Mouse (Mus musculus): ENCODE data around the gene Dse. TPM values are rescaled to one million over a fixed set of nuclear protein-coding genes. Genes with fewer than 3 reads are reported as not detected.
A peak's percentile ranks its signal among the peaks of the same experiment; 100 is the strongest.

The Dse gene
- polyA plus RNA-seq, 1 experiment, result 16.2 TPM

DNA sequence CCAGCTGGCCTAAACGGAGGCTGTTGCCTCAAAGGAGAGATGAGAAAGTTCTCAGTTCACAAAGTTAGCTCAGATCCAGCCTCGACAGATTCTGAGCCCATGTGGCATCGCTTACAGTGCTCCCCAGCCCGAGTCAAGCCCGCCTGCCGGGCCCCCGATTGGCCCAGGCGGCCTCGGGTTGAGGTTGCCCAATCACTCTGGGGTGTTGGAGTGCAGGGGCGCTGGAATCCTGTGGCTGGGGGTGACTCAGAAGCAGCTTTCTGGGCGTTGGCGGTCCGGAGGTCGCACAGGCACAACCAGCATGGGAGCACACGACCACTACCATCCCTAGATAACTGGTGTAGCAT is 1.1 kb downstream of the Dse start:
- H3K4me1 ChIP-seq (ENCODE audit: control insufficient read depth, insufficient read depth, low read length), result no peaks in the 10 kb centered on the region
- TF ChIP-seq CTCF (IDR thresholded peaks at IDR 0.05; ENCODE audit: insufficient read depth, low read length) (no peak), POLR2A (IDR thresholded peaks at IDR 0.05; ENCODE audit: borderline replicate concordance, extremely low read depth, low read depth, low read length) (no peak)
- H3K4me3 ChIP-seq (replicated peaks; ENCODE audit: extremely low read depth, low read depth, low read length), result peak overlapping the region; percentile 66
- peak; percentile 46 for DNase-seq
- WGBS, result 3% methylated on average over 15 of the region's 15 CpGs

DNA sequence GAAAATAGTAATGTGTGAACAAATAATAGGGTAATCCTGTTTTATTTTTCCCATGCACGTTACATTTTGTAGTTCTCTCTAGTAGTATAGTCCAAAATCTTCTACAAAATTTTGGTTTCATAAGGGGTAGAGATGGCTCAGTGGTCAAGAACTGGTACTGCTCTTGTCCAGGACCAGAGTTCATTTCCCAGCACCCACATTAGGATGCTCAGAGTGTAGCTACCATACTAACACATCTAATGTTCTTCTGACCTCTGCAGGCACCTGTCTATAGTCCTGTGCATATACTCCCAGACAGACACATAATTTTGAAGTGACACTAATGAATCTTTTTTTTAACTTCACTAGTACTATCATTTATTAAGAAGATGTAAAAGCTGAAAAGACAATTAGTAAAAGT is 1.7 kb downstream of the Dse start:
- H3K4me3 ChIP-seq (replicated peaks; ENCODE audit: extremely low read depth, low read depth, low read length), result no peak overlapping the region
- TF ChIP-seq CTCF (IDR thresholded peaks at IDR 0.05; ENCODE audit: insufficient read depth, low read length) (no peak), POLR2A (IDR thresholded peaks at IDR 0.05; ENCODE audit: borderline replicate concordance, extremely low read depth, low read depth, low read length) (no peak)
- no peaks in the 10 kb centered on the region for H3K4me1 ChIP-seq (ENCODE audit: control insufficient read depth, insufficient read depth, low read length)
- no peak for DNase-seq
- 93% methylated on average over 1 of the region's 1 CpGs for WGBS

DNA sequence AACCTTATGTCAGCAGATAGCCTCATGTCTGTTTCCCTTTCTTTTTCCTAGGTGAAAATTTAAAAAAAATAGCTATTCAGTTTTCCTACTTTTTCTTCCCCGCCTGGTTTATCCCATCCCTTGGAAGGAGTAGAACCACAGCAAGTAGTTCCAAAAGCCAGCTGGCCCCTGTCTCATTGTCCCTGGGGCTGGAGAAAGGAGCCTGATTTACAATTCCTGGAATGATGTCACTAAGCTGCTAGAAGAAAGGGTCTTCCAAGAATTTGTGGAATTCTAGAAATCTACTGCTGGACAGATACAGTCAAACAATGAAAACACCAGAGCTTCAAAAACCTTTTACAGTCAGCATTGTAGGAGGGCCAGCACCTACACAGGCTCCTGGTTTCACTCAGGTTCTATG is 6.8 kb downstream of the Dse start:
- DNase-seq, result no peak
- TF ChIP-seq POLR2A (IDR thresholded peaks at IDR 0.05; ENCODE audit: borderline replicate concordance, extremely low read depth, low read depth, low read length) (no peak), CTCF (IDR thresholded peaks at IDR 0.05; ENCODE audit: insufficient read depth, low read length) (no peak)
- Histone ChIP-seq H3K4me1 (ENCODE audit: control insufficient read depth, insufficient read depth, low read length) (peaks cover 2% of the 10 kb centered on the region; the same call in 1 of the 2 replicates), H3K4me3 (replicated peaks; ENCODE audit: extremely low read depth, low read depth, low read length) (no peak overlapping the region)
- WGBS, result 67% methylated on average over 1 of the region's 1 CpGs

- 46% methylated on average over 3 of the region's 3 CpGs for WGBS
- H3K4me3 ChIP-seq (replicated peaks; ENCODE audit: extremely low read depth, low read depth, low read length), result no peak overlapping the region
- no peak for DNase-seq
- TF ChIP-seq CTCF (IDR thresholded peaks at IDR 0.05; ENCODE audit: insufficient read depth, low read length) (no peak), POLR2A (IDR thresholded peaks at IDR 0.05; ENCODE audit: borderline replicate concordance, extremely low read depth, low read depth, low read length) (no peak)
- peaks cover 2% of the 10 kb centered on the region; the same call in 1 of the 2 replicates for H3K4me1 ChIP-seq (ENCODE audit: control insufficient read depth, insufficient read depth, low read length)
These were observed 8.9 kb downstream of the Dse start for GRCm38 (mm10) chr10:34198574-34198973.

DNA sequence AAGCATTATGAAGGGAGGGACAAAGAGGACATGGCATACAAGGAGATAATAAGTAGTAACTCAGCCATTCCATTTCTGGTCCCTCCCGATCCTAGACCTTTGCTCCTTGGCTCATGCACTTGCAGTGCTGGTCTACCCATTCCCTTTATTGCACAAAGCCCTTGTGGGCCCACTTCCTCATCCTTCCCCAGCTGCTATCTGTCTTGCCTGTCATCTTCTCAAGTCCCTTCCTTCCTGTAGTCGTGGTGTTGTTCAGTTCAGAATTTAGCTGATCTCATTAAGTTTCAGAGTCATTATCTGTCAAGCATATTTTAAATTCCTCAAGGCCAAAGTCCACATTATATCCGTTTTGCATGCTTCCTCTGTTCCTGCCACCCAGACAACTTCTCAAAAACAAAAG is 9.5 kb downstream of the Dse start:
- WGBS, result 11% methylated on average over 3 of the region's 3 CpGs
- no peak overlapping the region for H3K4me3 ChIP-seq (replicated peaks; ENCODE audit: extremely low read depth, low read depth, low read length)
- TF ChIP-seq CTCF (IDR thresholded peaks at IDR 0.05; ENCODE audit: insufficient read depth, low read length) (no peak), POLR2A (IDR thresholded peaks at IDR 0.05; ENCODE audit: borderline replicate concordance, extremely low read depth, low read depth, low read length) (no peak)
- H3K4me1 ChIP-seq (ENCODE audit: control insufficient read depth, insufficient read depth, low read length), result peaks cover 2% of the 10 kb centered on the region; the same call in 1 of the 2 replicates
- no peak for DNase-seq

DNA sequence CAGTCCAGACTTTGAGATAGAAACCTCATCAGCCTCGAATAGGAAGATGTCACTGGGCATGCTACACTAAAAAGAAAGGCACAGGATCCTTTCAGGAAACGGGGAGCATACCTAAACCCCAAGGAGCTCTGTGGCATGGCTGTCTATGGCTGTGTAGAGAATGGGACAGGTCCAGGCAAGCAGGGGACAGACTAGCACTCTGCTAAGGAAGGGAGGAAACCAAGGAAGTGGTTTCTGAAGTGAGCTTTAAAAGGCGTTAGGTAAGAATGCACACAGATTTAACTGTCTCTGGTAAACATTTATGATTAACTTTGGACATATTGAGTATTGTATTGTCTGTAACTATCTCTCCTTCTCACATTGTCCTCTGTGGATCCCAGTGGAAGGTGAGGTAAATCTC is 10.2 kb downstream of the Dse start:
- Histone ChIP-seq H3K4me3 (replicated peaks; ENCODE audit: extremely low read depth, low read depth, low read length) (no peak overlapping the region), H3K4me1 (ENCODE audit: control insufficient read depth, insufficient read depth, low read length) (peaks cover 2% of the 10 kb centered on the region; the same call in 1 of the 2 replicates)
- DNase-seq, result no peak
- TF ChIP-seq CTCF (IDR thresholded peaks at IDR 0.05; ENCODE audit: insufficient read depth, low read length) (no peak), POLR2A (IDR thresholded peaks at IDR 0.05; ENCODE audit: borderline replicate concordance, extremely low read depth, low read depth, low read length) (no peak)
- WGBS, result 56% methylated on average over 3 of the region's 3 CpGs

- TF ChIP-seq POLR2A (IDR thresholded peaks at IDR 0.05; ENCODE audit: borderline replicate concordance, extremely low read depth, low read depth, low read length) (no peak), CTCF (IDR thresholded peaks at IDR 0.05; ENCODE audit: insufficient read depth, low read length) (no peak)
- 46% methylated on average over 2 of the region's 2 CpGs for WGBS
- no peak for DNase-seq
- Histone ChIP-seq H3K4me1 (ENCODE audit: control insufficient read depth, insufficient read depth, low read length) (peaks cover 2% of the 10 kb centered on the region; the same call in 1 of the 2 replicates), H3K4me3 (replicated peaks; ENCODE audit: extremely low read depth, low read depth, low read length) (no peak overlapping the region)
These were observed 12.6 kb downstream of the Dse start for GRCm38 (mm10) chr10:34194957-34195356.

DNA sequence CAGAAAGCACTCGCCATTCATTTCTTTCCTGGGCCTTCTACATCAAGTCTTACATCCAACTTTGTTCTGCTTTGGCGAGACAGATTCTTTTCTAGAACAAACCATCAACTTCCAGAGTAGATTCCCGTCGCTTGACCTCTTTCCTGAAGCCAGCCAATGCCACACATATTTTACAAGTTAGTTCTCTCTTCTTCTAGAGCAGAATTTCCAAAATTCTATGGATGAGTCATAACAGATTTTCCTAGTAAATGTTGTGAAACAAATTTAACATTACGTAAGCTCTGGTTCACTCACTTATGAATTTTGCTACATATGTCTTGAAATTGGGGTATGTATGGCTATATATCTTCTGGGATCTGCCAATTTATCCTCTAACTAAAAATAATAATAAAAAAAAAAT is 13.0 kb downstream of the Dse start:
- no peak for DNase-seq
- 69% methylated on average over 5 of the region's 5 CpGs for WGBS
- TF ChIP-seq POLR2A (IDR thresholded peaks at IDR 0.05; ENCODE audit: borderline replicate concordance, extremely low read depth, low read depth, low read length) (no peak), CTCF (IDR thresholded peaks at IDR 0.05; ENCODE audit: insufficient read depth, low read length) (no peak)
- H3K4me1 ChIP-seq (ENCODE audit: control insufficient read depth, insufficient read depth, low read length), result peaks cover 2% of the 10 kb centered on the region; the same call in 1 of the 2 replicates
- H3K4me3 ChIP-seq (replicated peaks; ENCODE audit: extremely low read depth, low read depth, low read length), result no peak overlapping the region

GRCm38 (mm10) chr10:34186571-34187260 is 20.8 kb downstream of the Dse start:
- TF ChIP-seq CTCF (IDR thresholded peaks at IDR 0.05; ENCODE audit: insufficient read depth, low read length) (no peak), POLR2A (IDR thresholded peaks at IDR 0.05; ENCODE audit: borderline replicate concordance, extremely low read depth, low read depth, low read length) (no peak)
- DNase-seq, result no peak
- WGBS, result 71% methylated on average over 10 of the region's 10 CpGs
- peaks cover 5% of the 10 kb centered on the region for H3K4me1 ChIP-seq (ENCODE audit: control insufficient read depth, insufficient read depth, low read length)
- H3K4me3 ChIP-seq (replicated peaks; ENCODE audit: extremely low read depth, low read depth, low read length), result no peak overlapping the region

DNA sequence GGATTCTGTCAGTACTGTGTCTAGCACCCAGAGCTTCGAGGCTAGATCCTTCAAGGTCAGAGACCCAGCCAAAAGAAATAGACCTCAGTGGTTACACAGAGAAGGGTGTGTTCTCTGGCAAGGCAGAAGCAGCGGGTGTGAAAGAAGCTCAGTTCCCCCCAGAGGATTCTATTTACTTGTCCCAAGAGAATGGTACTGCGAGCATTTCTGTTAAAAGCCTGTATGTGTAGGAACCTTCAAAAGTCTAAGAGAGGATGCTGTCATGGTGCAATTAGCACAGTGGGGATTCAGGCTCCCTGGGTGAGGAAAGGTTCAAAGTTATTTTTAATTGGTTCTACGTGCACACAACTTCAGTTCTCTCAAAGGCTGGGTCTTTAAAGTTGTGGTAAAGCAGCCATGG is 22.0 kb downstream of the Dse start:
- WGBS, result 60% methylated on average over 4 of the region's 4 CpGs
- Histone ChIP-seq H3K4me1 (ENCODE audit: control insufficient read depth, insufficient read depth, low read length) (peaks cover 5% of the 10 kb centered on the region), H3K4me3 (replicated peaks; ENCODE audit: extremely low read depth, low read depth, low read length) (no peak overlapping the region)
- DNase-seq, result no peak
- TF ChIP-seq CTCF (IDR thresholded peaks at IDR 0.05; ENCODE audit: insufficient read depth, low read length), result no peak
- TF ChIP-seq POLR2A (IDR thresholded peaks at IDR 0.05; ENCODE audit: borderline replicate concordance, extremely low read depth, low read depth, low read length), result no peak

Measured in lung, adult 2 months (tissue).